ENCODE assay signal across 8 mouse cellular contexts in the genomic region with DNA sequence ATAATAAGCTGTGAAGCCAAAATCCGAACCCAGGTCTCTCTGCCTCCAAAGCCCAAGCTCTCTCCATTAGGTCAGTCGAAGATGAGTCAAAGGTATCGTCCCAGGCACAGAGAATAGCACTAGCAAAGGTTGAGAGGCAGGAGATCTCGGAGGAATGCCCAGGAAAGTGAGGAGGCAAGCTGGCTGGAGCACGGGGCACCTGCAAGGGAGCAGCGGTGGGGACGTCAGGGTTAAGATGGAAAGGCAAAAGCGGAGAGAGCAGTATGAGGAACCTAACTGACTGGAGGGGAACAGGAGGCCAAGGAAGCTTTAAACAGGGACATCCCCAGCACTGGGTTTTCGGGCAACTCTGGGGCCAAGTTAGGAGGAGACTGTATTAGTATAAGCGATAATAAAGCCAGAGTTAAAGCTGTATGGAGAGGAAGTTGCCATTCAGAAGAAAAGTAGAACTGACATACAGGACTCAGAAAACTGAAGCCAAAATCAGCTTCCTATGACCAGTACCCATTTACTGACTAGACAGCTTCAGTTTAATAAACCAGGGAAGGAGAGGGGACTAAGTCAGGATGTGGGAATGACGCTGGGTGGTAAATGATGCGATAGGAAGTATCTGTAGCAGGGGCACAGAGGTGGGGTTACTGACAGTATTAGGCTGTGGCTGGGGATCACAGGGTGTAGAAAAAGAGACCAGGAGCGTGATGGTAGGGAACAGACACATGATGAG. TPM values are rescaled to one million over a fixed set of nuclear protein-coding genes. Genes with fewer than 3 reads are reported as not detected.
DNase-seq lines count a peak whose midpoint lies in the region; ATAC-seq and TF ChIP-seq lines count a peak whose summit lies in the region.

No protein-coding gene starts in this region.

- H3K4me2 ChIP-seq in lung, postnatal 0 days (replicated peaks; ENCODE audit: low read depth, low read length) = peak overlapping the region; percentile 67
- H3K4me2 ChIP-seq in limb, embryonic 15.5 days = peak overlapping the region; percentile 75

- peak; percentile 9 for DNase-seq in CD4-positive, CD25-positive, alpha-beta regulatory T cell, adult 2 months (ENCODE audit: low read depth, low spot score)
- DNase-seq in lung, postnatal 0 days (ENCODE audit: low spot score) = no peak
- DNase-seq in lung, adult 18-20 months = no peak
- peak; percentile 22 to 35 for DNase-seq in spleen, postnatal 36 days (ENCODE audit: low spot score in 2 of 2)
- no peak for DNase-seq in retina, postnatal 1 day

- TF ChIP-seq CTCF in lung, postnatal 0 days (IDR thresholded peaks at IDR 0.05) = no peak

- H3K9me3 ChIP-seq in lung, postnatal 0 days (ENCODE audit: low read length) = no peaks in the 10 kb centered on the region
- H3K9me3 ChIP-seq in limb, embryonic 15.5 days = no peaks in the 10 kb centered on the region

- peak overlapping the region; percentile 80 for H3K4me3 ChIP-seq in lung, postnatal 0 days (ENCODE audit: low read depth, low read length)
- peak overlapping the region; percentile 70 for H3K4me3 ChIP-seq in limb, embryonic 15.5 days

- H3K27ac ChIP-seq in lung, postnatal 0 days (ENCODE audit: low read length) = peak overlapping the region; percentile 99
- H3K27ac ChIP-seq in limb, embryonic 15.5 days = peak overlapping the region; percentile 38; the same call in 1 of the 2 replicates

- TF ChIP-seq EP300 in lung, postnatal 0 days (IDR thresholded peaks at IDR 0.05) = no peak

- peaks cover 39% of the 10 kb centered on the region for H3K4me1 ChIP-seq in lung, postnatal 0 days (ENCODE audit: insufficient read depth, low read depth, low read length)
- H3K4me1 ChIP-seq in limb, embryonic 15.5 days = peaks cover 51% of the 10 kb centered on the region

- H3K9ac ChIP-seq in lung, postnatal 0 days (replicated peaks; ENCODE audit: low read depth) = peak overlapping the region; percentile 93
- H3K9ac ChIP-seq in limb, embryonic 15.5 days = peak overlapping the region; percentile 18; the same call in 1 of the 2 replicates

- H3K27me3 ChIP-seq in lung, postnatal 0 days (replicated peaks; ENCODE audit: insufficient read depth, low read length) = no peaks in the 10 kb centered on the region
- H3K27me3 ChIP-seq in limb, embryonic 15.5 days = no peaks in the 10 kb centered on the region

- 51% methylated on average over 13 of the region's 13 CpGs for WGBS in lung, postnatal 0 days
- 66% methylated on average over 13 of the region's 13 CpGs for WGBS in limb, embryonic 15.5 days

- H3K36me3 ChIP-seq in lung, postnatal 0 days (ENCODE audit: insufficient read depth, low read length) = peaks cover 17% of the 10 kb centered on the region
- H3K36me3 ChIP-seq in limb, embryonic 15.5 days = peaks cover 42% of the 10 kb centered on the region

- no peak for ATAC-seq in CD4-positive, CD25-positive, alpha-beta regulatory T cell, adult 4 months
- ATAC-seq in lung, postnatal 0 days = no peak
- no peak for ATAC-seq in limb, embryonic 15.5 days (ENCODE audit: insufficient number of reproducible peaks, low FRiP score, low TSS enrichment, low read depth)
- no peak for ATAC-seq in frontal cortex, adult (ENCODE audit: low TSS enrichment)

RNA-seq across cellular contexts. Expression of gene Creb3, which starts 2.5 kb away (rescaled TPM):
- polyA plus RNA-seq in CD4-positive, CD25-positive, alpha-beta regulatory T cell, adult 4 months (2017; shearing (Covaris generic)) = 100 to 1,000 TPM; 114 to 125 TPM
- 115 and 126 TPM in 2 replicates for polyA plus RNA-seq in lung, postnatal 0 days (2015; fragmentation: Nextera tagmentation; extraction: Ambion mirVana)
- 87.9 and 96.8 TPM in 2 replicates for polyA plus RNA-seq in limb, embryonic 15.5 days (2015; fragmentation: Nextera tagmentation; extraction: Ambion mirVana)

RNA-seq across cellular contexts. Expression of gene Tln1, which starts 2.8 kb away (rescaled TPM):
- polyA plus RNA-seq in CD4-positive, CD25-positive, alpha-beta regulatory T cell, adult 4 months (2017; shearing (Covaris generic)) = 100 to 1,000 TPM in 1 of 2 experiments, 10 to 100 TPM in 1; 83.5 to 103 TPM
- 75.6 and 104 TPM in 2 replicates for polyA plus RNA-seq in lung, postnatal 0 days (2015; fragmentation: Nextera tagmentation; extraction: Ambion mirVana)
- 65.5 and 70.5 TPM in 2 replicates for polyA plus RNA-seq in limb, embryonic 15.5 days (2015; fragmentation: Nextera tagmentation; extraction: Ambion mirVana)

RNA-seq across cellular contexts. Expression of gene Rgp1, which starts 18.8 kb away (rescaled TPM):
- polyA plus RNA-seq in CD4-positive, CD25-positive, alpha-beta regulatory T cell, adult 4 months (2017; shearing (Covaris generic)) = 10 to 100 TPM in 1 of 2 experiments, 1 to 10 TPM in 1; 6.7 to 13.0 TPM
- polyA plus RNA-seq in lung, postnatal 0 days (2015; fragmentation: Nextera tagmentation; extraction: Ambion mirVana) = 13.7 and 15.7 TPM in 2 replicates
- polyA plus RNA-seq in limb, embryonic 15.5 days (2015; fragmentation: Nextera tagmentation; extraction: Ambion mirVana) = 27.6 and 31.7 TPM in 2 replicates

RNA-seq across cellular contexts. Expression of gene Gba2, which starts 19.0 kb away (rescaled TPM):
- polyA plus RNA-seq in CD4-positive, CD25-positive, alpha-beta regulatory T cell, adult 4 months (2017; shearing (Covaris generic)) = 10 to 100 TPM; 12.1 to 15.5 TPM
- polyA plus RNA-seq in lung, postnatal 0 days (2015; fragmentation: Nextera tagmentation; extraction: Ambion mirVana) = 12.7 and 14.4 TPM in 2 replicates
- polyA plus RNA-seq in limb, embryonic 15.5 days (2015; fragmentation: Nextera tagmentation; extraction: Ambion mirVana) = 19.2 and 21.9 TPM in 2 replicates

RNA-seq across cellular contexts. Expression of gene Msmp, which starts 24.6 kb away (rescaled TPM):
- not detected for polyA plus RNA-seq in CD4-positive, CD25-positive, alpha-beta regulatory T cell, adult 4 months (2017; shearing (Covaris generic))
- 0.87 TPM in 1 of 2 replicates, not detected in the other for polyA plus RNA-seq in lung, postnatal 0 days (2015; fragmentation: Nextera tagmentation; extraction: Ambion mirVana)
- polyA plus RNA-seq in limb, embryonic 15.5 days (2015; fragmentation: Nextera tagmentation; extraction: Ambion mirVana) = 2.0 and 7.0 TPM in 2 replicates

Comparison
In these comparisons a context has a peak if more than half of its experiments do, and no peak if none do; other contexts are left out.
1. DNase-seq: peak in CD4-positive, CD25-positive, alpha-beta regulatory T cell, adult 2 months (single experiment) and spleen, postnatal 36 days (2 of 2); none in lung, postnatal 0 days (single experiment), lung, adult 18-20 months (0 of 2) and retina, postnatal 1 day (single experiment).